Mouse (Mus musculus) lung, embryonic 16.5 days (tissue): ENCODE data around the gene Catsper4. TPM values are rescaled to one million over a fixed set of nuclear protein-coding genes. Genes with fewer than 3 reads are reported as not detected.
"Not testable (repeated sequence)": the region's sequence is repeated elsewhere in the genome, so short reads cannot be mapped to it uniquely, and the experiment has no call there.

Source experiments
- ATAC-seq: fragments of 200-750 bp; cut with Nextera tagmentation; 2 replicates; pipeline ENCODE4 v1.8.0; 2017; ENCODE audit warnings: low read depth, mild to moderate bottlenecking, moderate library complexity
- H3K27ac ChIP-seq: fragments of 300-500 bp; sonication (generic); 2 replicates; pipeline ENCODE4 v1.5.1; 2014; ENCODE audit warnings: mild to moderate bottlenecking, control low read depth, low read length
- H3K27me3 ChIP-seq: fragments of 300-500 bp; sonication (generic); 2 replicates; pipeline ENCODE4 v1.6.1; 2014; ENCODE audit warnings: low read depth, low read length, mixed read lengths; ENCODE audit not compliant: control insufficient read depth, insufficient read depth
- H3K36me3 ChIP-seq: fragments of 300-500 bp; sonication (generic); 2 replicates; pipeline ENCODE4 v1.6.1; 2014; ENCODE audit warnings: low read length; ENCODE audit not compliant: control insufficient read depth, insufficient read depth
- H3K4me1 ChIP-seq: fragments of 300-500 bp; sonication (generic); replicated peaks from 2 replicates; pipeline ENCODE4 v1.6.1; 2014; ENCODE audit warnings: low read length, mixed read lengths; ENCODE audit not compliant: control insufficient read depth, insufficient read depth
- H3K4me2 ChIP-seq: fragments of 300-500 bp; sonication (generic); 2 replicates; pipeline ENCODE4 v1.6.1; 2014; ENCODE audit warnings: low read depth, low read length, control low read depth
- H3K4me3 ChIP-seq: fragments of 300-500 bp; sonication (generic); 2 replicates; pipeline ENCODE4 v1.5.1; 2014; ENCODE audit warnings: mild to moderate bottlenecking, low read length, control low read depth
- H3K9ac ChIP-seq: fragments of 300-500 bp; sonication (generic); 2 replicates; pipeline ENCODE4 v1.6.1; 2014; ENCODE audit warnings: low read length, control low read depth
- H3K9me3 ChIP-seq: fragments of 300-500 bp; sonication (generic); 2 replicates; pipeline ENCODE4 v1.6.1; 2016; ENCODE audit warnings: low read length; ENCODE audit not compliant: control insufficient read depth
- WGBS: fragments of 180-500 bp; shearing (Covaris S2); extraction: QIAGEN DNeasy Blood & Tissue Kit; methylation state at CpG from one replicate; pipeline ENCODE4 v1.1.7; 2014; 5-methylcytosine and 5-hydroxymethylcytosine counted together
- polyA plus RNA-seq: library from polyadenylated mRNA; unstranded; fragments of >200 nt; fragmentation: Nextera tagmentation; extraction: Ambion mirVana; gene quantifications from 2 replicates; pipeline ENCODE4 v1.2.1, GENCODE M21; 2015

Catsper4 gene
- 0.23 and 0.87 TPM in 2 replicates for polyA plus RNA-seq

DNA sequence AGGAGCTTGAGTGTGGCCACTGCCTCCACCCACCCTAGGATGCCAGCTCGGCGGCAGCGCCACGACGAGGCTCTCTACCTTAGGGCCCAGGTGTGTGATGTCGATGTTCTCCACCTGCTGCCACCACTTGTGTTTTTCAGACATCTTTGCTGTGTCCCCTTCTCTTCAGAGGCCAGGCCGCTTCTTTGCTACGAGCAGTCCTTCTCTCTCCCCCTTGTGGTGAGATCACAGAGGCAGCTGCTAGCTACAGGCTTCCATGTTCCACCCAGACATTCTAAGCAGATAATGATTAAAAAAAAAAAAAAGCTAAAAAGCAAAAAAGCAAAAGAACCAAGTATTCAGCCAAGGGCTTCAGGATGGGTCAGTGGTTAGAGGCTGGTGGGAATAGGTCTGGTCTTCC lies at the start of gene Catsper4:
Gene Catsper4, minus strand, starts transcription at position 190 of the 400 bp plus-strand sequence.
- Histone ChIP-seq H3K4me3 (no peak within 1 kb of the TSS), H3K27me3 (no peaks in the 10 kb centered on the region), H3K4me1 (no peaks in the 10 kb centered on the region), H3K9me3 (no peaks in the 10 kb centered on the region), H3K4me2 (no peak within 1 kb of the TSS), H3K9ac (no peak within 1 kb of the TSS), H3K27ac (no peak within 1 kb of the TSS), H3K36me3 (no peaks in the 10 kb centered on the region)
- no peak for ATAC-seq
- 64% methylated on average over 8 of the region's 8 CpGs for WGBS

DNA sequence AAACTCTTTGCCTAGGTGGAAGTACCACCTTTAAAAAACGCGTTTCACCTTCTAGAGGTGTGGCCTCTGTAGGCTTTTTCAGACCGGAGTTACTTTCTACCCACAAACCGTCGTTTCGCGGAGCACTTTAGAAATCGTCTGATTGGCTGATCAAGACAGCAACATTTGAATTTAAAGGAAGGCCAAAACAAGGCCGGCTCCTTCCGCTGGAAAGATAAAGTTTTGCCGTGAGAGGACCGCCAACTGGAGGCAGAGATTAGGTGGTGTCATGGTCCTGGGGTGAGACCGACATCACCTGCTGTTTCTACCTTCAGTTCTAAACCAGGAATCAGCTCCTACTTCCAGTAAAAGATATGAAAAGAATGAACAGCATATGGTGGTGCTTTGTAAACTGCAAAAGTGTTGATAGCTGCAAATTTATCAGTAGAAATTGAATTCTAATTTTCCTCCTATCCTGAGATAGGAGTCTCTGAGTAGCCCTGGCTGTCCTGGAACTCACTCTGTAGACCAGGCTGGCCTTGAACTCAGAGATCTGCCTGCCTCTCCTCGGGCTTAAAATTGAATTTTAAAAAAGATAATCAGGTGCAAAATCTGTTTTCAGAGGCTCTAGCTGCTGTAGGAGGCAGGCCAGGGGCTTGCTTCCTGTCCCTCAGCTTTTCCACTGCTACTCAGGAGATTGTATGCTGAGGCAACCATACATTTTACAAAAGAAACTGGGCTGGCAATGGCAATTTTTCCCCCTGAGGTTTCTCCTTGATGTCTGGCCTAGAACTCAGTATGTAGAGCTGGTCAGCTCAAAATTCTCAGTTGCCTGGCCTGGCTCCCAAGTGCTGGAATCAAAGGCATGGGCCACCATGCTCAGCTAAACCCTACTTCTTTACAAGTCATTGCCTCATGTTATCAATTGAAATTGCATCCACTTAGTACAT lies 46.5 kb upstream of the Catsper4 start:
- Histone ChIP-seq H3K27me3 (no peaks in the 10 kb centered on the region), H3K9me3 (no peaks in the 10 kb centered on the region), H3K4me3 (peak overlapping the region; percentile 35), H3K36me3 (peaks cover 10% of the 10 kb centered on the region), H3K4me1 (peaks cover 8% of the 10 kb centered on the region), H3K4me2 (peak overlapping the region; percentile 56), H3K27ac (peak overlapping the region; percentile 67), H3K9ac (peak overlapping the region; percentile 27)
- 3% methylated on average over 14 of the region's 14 CpGs for WGBS
- ATAC-seq: peak; percentile 72

DNA sequence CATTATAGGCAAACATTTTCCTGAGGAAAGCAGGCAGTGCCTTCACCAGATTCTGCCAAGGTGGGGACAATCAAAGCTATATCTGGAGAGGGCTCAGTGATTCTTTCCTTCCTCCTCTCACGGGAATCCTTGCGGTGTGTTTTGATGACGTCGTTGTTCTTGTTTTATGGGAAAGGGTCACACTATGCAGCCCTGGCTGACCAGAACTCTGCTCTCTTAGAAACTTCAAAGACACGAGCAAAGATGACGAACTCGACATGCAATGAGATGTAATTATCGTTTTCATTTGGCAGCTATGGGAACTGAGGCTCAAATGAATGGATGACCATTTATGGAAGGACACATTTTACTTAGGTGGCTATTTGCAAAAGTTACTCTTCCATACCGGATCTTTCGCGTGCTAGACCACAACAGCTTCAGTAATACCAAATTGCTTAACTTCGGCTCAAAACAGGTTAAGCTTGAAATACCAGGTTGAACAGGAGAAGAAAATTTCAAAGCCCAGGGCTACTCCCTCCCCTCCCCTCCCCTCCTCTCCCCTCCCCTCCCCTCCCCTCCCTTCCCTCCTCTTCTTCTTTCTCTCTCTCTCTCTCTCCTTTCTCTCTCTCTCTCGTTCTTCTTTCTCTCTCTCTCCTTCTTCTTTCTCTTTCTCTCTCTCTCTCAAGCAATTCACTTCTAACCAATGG lies 45.7 kb upstream of the Catsper4 start:
- H3K4me3 ChIP-seq: peak overlapping the region; percentile 35
- H3K9me3 ChIP-seq: no peaks in the 10 kb centered on the region
- H3K36me3 ChIP-seq: peaks cover 6% of the 10 kb centered on the region; the same call in 1 of the 2 replicates
- H3K4me1 ChIP-seq: peaks cover 8% of the 10 kb centered on the region
- peak overlapping the region; percentile 27 for H3K9ac ChIP-seq
- ATAC-seq: peak; percentile 43
- H3K27ac ChIP-seq: peak overlapping the region; percentile 67
- H3K27me3 ChIP-seq: no peaks in the 10 kb centered on the region
- H3K4me2 ChIP-seq: peak overlapping the region; percentile 56
- 10% methylated on average over 12 of the region's 13 CpGs for WGBS

DNA sequence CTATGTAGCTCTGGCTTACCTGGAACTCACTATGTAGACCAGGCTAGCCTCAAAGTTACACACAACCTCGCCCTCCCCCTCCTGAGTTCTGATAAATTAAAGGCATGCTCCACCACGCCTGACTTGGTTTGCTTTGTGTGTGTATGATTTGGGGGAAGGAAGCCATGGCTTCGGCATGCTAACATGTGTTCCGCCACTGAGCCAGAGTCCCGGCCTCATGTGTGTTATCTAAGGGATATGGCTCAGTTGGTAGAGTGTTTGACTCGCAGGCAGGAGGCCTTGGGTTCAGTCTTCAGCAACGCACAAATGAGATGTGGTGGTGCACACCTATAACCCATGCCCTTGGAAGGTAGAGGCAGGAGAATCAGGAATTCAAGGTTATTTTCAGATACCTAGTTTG lies 44.8 kb upstream of the Catsper4 start:
- Histone ChIP-seq H3K9ac (no peak overlapping the region), H3K9me3 (no peaks in the 10 kb centered on the region), H3K4me3 (no peak overlapping the region), H3K4me2 (no peak overlapping the region), H3K27ac (no peak overlapping the region), H3K36me3 (peaks cover 5% of the 10 kb centered on the region; the same call in 1 of the 2 replicates), H3K27me3 (no peaks in the 10 kb centered on the region), H3K4me1 (peaks cover 8% of the 10 kb centered on the region)
- WGBS: 79% methylated on average over 7 of the region's 7 CpGs
- ATAC-seq: no peak

DNA sequence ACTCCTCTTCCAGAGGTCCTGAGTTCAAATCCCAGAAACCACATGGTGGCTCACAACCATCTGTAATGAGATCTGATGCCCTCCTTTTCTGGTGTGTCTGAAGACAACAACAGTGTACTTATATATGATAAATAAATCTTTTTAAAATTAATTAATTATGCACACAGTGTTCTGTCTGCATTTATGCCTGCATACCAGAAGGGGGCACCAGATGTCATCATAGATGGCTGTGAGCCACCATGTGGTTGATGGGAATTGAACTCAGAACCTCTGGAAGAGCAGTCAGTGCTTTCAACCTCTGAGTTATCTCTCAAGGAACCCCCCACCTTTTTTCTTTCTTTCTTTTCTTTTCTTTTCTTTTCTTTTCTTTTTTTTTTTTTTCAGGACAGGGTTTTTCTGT lies 42.4 kb upstream of the Catsper4 start:
- H3K27ac ChIP-seq, H3K9ac ChIP-seq, H3K9me3 ChIP-seq, H3K27me3 ChIP-seq, ATAC-seq, H3K4me2 ChIP-seq, H3K4me1 ChIP-seq, H3K36me3 ChIP-seq, H3K4me3 ChIP-seq: not testable (repeated sequence)

DNA sequence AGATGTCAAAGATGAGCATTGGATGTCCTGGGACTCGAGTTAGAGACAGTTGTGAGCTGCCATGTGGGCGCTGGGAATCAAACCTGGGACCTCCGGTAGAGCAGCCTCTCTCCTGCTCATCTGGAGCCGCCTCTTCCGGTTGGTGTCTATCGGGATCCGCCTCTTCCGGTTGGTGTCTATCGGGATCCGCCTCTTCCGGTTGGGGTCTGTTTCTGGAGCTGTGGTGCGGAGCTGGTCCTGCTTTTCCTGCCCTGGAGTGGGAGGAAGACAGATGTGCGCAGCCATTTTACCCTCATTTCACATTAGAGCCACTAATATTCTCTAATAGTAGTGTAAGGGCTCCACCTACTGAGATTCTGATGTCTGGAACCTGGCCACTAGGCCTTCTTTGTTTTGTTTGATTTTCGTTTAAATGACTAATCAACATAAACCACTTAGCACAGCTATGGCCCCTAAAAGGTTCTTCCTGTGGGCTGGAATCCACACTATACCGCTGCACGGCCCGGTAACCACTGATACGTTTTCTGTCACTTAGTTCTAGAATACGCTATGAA lies 41.0 kb upstream of the Catsper4 start:
- Histone ChIP-seq H3K4me1 (peaks cover 6% of the 10 kb centered on the region), H3K9me3 (no peaks in the 10 kb centered on the region), H3K27ac (no peak overlapping the region), H3K9ac (no peak overlapping the region), H3K4me2 (no peak overlapping the region), H3K27me3 (no peaks in the 10 kb centered on the region), H3K4me3 (no peak overlapping the region), H3K36me3 (no peaks in the 10 kb centered on the region)
- no peak for ATAC-seq
- WGBS: 78% methylated on average over 19 of the region's 19 CpGs

DNA sequence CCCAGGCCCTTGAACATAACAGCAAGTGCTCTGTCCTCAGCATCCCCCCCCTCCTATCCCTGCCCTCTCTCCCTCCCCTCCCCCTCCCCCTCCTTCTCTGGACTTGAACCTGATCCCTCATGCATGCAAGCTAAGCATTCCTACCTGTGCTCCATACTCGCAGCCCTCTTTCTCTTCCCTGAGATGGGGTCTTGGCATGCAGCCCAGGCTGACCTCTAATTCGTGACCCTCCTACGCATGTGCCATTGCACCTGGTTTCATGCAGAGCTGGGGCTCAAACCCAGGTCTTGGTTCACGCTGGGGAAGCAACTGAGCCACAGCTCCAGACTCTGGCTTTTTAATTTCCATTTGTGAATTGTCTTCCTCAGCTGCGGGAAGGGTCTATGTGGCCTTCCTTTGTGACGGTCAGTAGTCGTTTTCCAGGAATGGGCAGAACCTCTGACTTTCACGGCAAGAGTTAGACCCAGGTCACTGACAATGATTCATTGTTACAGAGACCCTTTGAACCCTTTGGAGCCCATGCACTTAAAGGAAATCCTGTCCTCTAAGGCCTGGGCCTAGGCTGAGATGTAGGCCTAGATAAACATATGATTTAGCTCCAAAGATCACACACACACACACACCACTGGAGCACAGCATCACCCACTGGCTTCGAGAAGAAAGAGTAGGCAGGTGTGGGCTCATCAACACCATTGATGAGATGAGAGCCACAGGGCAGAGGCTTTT lies 38.8 kb upstream of the Catsper4 start:
- H3K4me3 ChIP-seq: no peak overlapping the region
- H3K27ac ChIP-seq: no peak overlapping the region
- H3K9ac ChIP-seq: no peak overlapping the region
- ATAC-seq: no peak
- no peak overlapping the region for H3K4me2 ChIP-seq
- no peaks in the 10 kb centered on the region for H3K36me3 ChIP-seq
- H3K4me1 ChIP-seq: no peaks in the 10 kb centered on the region
- WGBS: 35% methylated on average over 9 of the region's 9 CpGs
- H3K27me3 ChIP-seq: no peaks in the 10 kb centered on the region
- no peaks in the 10 kb centered on the region for H3K9me3 ChIP-seq

DNA sequence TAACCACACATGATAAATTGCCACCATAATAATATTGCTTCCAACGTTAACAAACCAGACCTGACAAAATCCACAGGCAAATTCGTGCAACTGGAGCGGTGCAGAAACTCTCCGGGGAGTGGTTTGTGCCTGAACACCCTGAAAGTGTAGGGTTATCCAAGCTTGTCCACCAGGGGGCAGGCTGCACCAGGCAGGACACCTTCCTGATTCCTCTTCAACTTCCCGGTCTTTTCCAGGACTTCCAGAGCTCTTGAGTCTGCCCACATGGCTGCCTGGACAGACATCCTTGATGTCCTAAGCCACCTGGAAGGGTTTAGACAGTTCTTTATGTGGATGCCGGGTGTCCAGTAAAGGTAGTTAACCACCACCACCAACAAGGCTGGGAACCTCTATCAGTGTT lies 36.0 kb upstream of the Catsper4 start:
- Histone ChIP-seq H3K9ac (no peak overlapping the region), H3K4me3 (no peak overlapping the region), H3K4me2 (no peak overlapping the region), H3K4me1 (peaks cover 5% of the 10 kb centered on the region), H3K27ac (no peak overlapping the region), H3K36me3 (no peaks in the 10 kb centered on the region), H3K27me3 (no peaks in the 10 kb centered on the region), H3K9me3 (no peaks in the 10 kb centered on the region)
- ATAC-seq: no peak
- 31% methylated on average over 6 of the region's 6 CpGs for WGBS
